Mouse (Mus musculus) NIH3T3 (cell line): ENCODE measurements around the gene Magi2.

Experiments used
- DNase-seq: peaks from one replicate; pipeline ENCODE4 v3.0.0-alpha.2; 2012; ENCODE audit warnings: low read depth

Magi2 gene

GRCm38 (mm10) chr5:20654766-20655472 lies 1428.1 kb downstream of the Magi2 start:
- DNase-seq = no peak

GRCm38 (mm10) chr5:20657056-20657455 lies 1430.2 kb downstream of the Magi2 start:
- DNase-seq = no peak

GRCm38 (mm10) chr5:20667601-20668000 lies 1440.8 kb downstream of the Magi2 start:
- no peak for DNase-seq

- DNase-seq = no peak
Measured at GRCm38 (mm10) chr5:20668736-20669355, 1442.0 kb downstream of the Magi2 start.

GRCm38 (mm10) chr5:20669456-20669855 lies 1442.6 kb downstream of the Magi2 start:
- no peak for DNase-seq

GRCm38 (mm10) chr5:20671826-20672225 lies 1445.0 kb downstream of the Magi2 start:
- DNase-seq = peak; percentile 54

- no peak for DNase-seq
Measured at GRCm38 (mm10) chr5:20674523-20674922, 1447.7 kb downstream of the Magi2 start.

- DNase-seq = no peak
Measured at GRCm38 (mm10) chr5:20675163-20675665, 1448.4 kb downstream of the Magi2 start.

GRCm38 (mm10) chr5:20676193-20676871 lies 1449.5 kb downstream of the Magi2 start:
- DNase-seq = no peak

GRCm38 (mm10) chr5:20677246-20677645 lies 1450.4 kb downstream of the Magi2 start:
- no peak for DNase-seq

GRCm38 (mm10) chr5:20678573-20678972 lies 1451.7 kb downstream of the Magi2 start:
- no peak for DNase-seq

- DNase-seq = no peak
Measured at GRCm38 (mm10) chr5:20679920-20680319, 1453.1 kb downstream of the Magi2 start.

GRCm38 (mm10) chr5:20680833-20681530 lies 1454.1 kb downstream of the Magi2 start:
- no peak for DNase-seq

GRCm38 (mm10) chr5:20681660-20682059 lies 1454.8 kb downstream of the Magi2 start:
- DNase-seq = no peak

- no peak for DNase-seq
Measured at GRCm38 (mm10) chr5:20682208-20682607, 1455.4 kb downstream of the Magi2 start.

GRCm38 (mm10) chr5:20684112-20684511 lies 1457.3 kb downstream of the Magi2 start:
- DNase-seq = no peak

- no peak for DNase-seq
Measured at GRCm38 (mm10) chr5:20692230-20692629, 1465.4 kb downstream of the Magi2 start.

GRCm38 (mm10) chr5:20699116-20699515 lies 1472.3 kb downstream of the Magi2 start:
- DNase-seq = no peak

- DNase-seq = peak; percentile 92
Measured at GRCm38 (mm10) chr5:20701483-20702421, 1474.9 kb downstream of the Magi2 start.

- DNase-seq = peak; percentile 78
Measured at GRCm38 (mm10) chr5:20702480-20703303, 1475.9 kb downstream of the Magi2 start.
